Mouse (Mus musculus): ENCODE results near the gene Harbi1. TPM values are rescaled to one million over a fixed set of nuclear protein-coding genes. Genes with fewer than 3 reads are reported as not detected.

Gene Harbi1
- 3.3 and 3.4 TPM in 2 replicates for polyA plus RNA-seq (2012; rRNA removed)

DNA sequence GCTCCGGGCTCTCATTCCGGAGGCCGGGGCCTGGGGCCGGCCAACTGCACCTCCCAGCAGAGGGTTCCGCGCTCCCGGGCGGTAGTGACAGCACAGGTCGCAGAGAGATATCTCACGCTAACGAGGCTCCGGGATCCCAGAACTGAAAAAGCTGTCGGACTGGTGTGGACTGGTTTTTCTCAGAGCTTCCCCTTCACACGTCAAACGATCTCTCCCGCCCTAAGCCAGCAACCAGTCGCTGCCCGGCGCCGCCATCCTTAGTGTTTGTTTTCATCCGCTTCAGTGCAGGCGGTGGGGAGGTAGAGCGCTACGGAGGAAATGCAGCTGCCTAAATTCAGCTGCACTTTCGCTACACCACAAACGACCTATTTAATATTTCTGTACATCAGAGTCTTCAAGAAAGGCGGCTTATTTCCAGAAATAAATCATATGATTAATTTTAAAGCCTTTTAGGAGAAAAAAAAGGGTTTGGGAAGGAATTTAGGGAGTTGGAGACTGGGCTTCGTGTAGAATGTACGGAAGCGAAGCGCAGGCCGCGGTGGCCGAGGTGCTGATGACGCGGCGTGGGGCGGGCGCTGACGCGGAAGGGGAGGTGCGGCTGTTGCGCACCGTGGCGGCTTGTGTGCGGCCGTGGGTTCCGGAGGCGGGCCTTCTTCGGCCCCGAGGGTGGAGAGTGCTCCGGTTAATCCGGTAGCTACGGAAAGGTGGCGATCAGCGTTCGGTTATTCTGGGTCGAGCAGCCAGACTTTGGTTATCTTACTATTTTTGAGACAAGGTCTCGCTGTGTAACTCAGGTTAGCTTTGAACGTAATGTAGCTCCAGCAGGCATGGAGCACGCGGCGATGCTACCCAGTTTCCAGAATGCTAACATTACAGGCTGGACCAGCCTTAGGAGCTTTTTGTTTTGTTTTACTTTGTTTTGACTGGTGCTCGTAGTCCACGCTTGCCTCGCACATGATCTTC, at the start of gene Harbi1, which contains the start of gene Atg13:
Gene Harbi1, plus strand, starts transcription at position 581 of the 963 bp plus-strand sequence.
Gene Atg13, minus strand, starts transcription at position 305 of the 963 bp plus-strand sequence.
- under 1% methylated on average over 64 of the region's 66 CpGs for WGBS
- DNase-seq (ENCODE audit: low read depth, low spot score), result peak; percentile 64

DNA sequence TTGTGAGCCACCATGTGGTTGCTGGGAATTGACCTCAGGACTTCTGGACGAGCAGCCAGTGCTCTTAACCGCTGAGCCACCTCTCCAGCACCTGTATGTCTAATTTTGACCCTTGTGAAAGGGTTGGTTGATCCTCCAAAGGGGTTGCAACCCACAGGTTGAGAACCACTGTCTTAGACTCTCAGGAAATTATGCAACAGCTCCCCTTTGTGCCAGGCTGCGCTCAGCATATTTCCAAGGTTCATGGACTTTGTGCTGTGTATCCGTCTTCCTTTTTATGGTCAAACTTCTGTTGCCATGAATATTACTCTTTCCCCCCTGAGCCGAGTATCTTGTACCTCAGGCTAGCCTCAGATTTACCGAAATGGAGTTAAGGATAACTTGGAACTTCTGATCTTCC, 49.7 kb upstream of the Harbi1 start:
- DNase-seq (ENCODE audit: low read depth, low spot score), result no peak
- 84% methylated on average over 6 of the region's 6 CpGs for WGBS

DNA sequence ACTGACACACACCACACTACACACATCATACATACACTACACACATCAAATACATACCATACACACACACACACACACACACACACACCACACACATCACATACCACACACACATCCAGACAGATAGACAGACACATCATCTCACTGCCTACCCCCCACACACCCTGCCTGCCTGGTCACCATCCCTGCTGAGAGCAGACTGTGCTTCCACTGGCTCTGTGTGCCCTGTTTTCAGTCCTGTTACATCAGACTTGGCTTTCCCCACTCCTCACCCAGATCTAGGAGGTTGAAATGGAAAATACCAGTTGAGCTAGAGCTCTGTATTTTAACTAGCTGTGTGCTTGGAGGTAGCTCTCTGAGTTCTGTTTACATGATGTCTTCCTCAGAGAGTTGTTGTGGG, 45.9 kb upstream of the Harbi1 start:
- DNase-seq (ENCODE audit: low read depth, low spot score), result no peak

DNA sequence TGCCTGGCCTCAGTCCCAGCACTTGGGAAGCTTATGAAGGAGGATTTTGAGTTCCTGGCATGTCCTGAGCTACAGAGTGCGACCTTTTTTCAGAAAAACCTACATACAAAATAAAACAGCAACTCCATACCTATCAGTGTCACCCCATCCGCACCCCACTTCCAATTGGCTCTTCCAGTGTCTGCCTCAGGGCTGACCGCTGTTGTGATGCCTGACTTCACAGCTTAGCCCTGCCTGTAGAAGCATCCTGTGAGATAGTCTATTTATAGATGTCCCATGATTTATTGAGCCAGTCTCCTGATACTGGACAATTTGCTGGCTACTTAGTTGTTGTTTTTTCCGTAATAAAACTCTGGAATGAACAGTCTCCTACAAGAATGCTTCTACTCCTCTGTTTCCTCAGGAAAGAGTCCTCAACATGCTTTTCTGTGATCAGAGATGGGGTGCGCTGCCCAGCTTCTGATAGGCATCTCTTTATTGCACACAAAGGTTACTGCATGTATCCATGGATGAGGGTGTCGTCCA, 44.2 kb upstream of the Harbi1 start:
- 81% methylated on average over 6 of the region's 6 CpGs for WGBS
- DNase-seq (ENCODE audit: low read depth, low spot score), result no peak

DNA sequence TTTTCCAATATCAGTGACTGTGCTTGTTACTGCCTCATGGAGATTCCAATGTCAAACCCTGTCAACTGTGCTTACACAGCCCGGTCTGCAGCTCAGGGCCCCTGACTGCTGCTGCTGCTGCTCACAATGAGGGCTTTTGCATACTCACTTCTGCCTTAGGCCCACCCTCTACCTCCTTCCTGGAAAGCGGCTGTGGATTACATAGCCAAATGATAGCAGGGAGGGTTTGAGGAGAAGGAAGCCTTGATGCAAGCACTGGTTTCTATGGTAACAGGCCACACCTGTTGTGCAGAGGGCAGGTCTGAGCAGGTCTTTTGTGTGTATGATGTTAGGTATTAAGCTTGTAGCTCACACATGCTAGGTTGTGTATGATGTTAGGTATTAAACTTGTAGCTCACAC, 42.9 kb upstream of the Harbi1 start:
- DNase-seq (ENCODE audit: low read depth, low spot score), result no peak
- WGBS, result 62% methylated on average over 2 of the region's 2 CpGs

DNA sequence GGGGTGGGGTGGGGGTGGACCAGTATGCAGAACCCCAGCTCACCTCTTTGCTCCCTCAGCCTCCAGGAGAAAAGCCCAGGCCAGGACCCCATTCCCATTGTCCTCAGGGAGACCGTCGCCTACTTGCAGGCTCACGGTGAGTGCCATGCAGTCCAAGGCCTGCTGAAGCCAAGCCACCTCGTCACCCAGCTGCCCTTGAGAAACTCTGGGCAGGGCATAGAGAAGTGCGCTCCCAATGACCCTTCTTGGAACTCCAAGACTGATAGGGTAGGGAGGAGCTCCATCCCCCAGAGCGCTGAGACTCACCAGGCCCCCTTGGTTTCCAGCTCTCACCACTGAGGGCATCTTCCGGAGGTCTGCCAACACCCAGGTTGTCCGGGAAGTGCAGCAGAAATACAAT, 41.3 kb upstream of the Harbi1 start:
- no peak for DNase-seq (ENCODE audit: low read depth, low spot score)
- 93% methylated on average over 8 of the region's 8 CpGs for WGBS

DNA sequence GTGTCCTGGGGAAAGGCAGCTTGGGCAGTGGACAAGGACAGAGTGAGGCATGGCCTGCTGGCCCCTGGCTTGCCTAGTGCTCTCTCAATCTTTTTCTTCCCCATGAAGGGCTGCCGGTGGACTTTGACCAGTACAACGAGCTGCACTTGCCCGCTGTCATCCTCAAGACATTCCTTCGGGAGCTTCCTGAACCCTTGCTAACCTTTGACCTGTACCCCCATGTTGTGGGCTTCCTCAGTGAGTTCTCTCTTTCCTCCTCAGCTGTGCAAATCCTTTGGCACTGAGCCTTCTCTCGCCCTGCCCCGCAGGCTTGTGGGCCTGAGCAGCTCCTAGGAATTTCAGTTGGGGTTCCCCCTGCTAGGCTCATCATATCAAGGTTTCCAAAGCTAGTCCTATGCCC, 40.6 kb upstream of the Harbi1 start:
- DNase-seq (ENCODE audit: low read depth, low spot score), result no peak
- WGBS, result 69% methylated on average over 6 of the region's 6 CpGs

DNA sequence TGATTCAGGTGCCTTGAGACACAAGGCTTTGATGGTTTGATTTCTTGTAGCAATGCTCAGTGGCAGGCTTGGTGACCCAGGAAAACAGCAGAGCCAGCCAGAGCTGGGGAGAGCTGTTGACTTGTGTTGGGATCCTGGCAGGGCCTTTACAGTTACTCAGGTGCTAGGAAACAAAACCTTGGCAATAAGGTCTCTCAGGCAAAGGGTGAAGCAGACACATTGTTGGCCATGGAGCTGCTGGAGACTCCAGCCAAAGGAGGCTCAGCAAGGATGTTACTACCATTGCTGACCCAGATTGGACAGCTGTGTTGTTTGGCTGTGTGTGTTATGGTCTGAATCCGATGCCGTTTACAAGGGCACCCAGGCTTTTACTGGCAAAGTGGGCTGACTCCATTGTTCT, 37.1 kb upstream of the Harbi1 start:
- WGBS, result 76% methylated on average over 2 of the region's 2 CpGs
- DNase-seq (ENCODE audit: low read depth, low spot score), result no peak

DNA sequence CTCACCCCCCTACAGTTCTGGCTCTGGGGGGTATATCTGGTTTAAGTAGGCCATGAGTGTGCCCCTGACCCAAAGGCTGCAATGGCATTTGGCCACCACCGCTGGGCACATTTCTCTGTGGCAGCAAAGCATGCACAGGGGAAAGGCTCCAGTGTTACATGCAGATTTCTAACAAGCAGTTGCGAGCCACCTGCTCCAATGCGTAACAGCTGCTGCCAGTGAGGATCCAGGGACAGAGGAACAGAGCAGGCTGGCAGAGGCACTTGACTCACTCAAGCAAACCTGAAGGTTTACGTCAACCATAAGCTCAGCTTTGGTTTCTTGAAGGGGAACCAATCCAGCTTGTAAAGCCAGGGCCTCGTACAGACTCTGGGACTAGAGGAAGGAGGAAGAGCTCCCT, 35.8 kb upstream of the Harbi1 start:
- WGBS, result 94% methylated on average over 5 of the region's 5 CpGs
- no peak for DNase-seq (ENCODE audit: low read depth, low spot score)

DNA sequence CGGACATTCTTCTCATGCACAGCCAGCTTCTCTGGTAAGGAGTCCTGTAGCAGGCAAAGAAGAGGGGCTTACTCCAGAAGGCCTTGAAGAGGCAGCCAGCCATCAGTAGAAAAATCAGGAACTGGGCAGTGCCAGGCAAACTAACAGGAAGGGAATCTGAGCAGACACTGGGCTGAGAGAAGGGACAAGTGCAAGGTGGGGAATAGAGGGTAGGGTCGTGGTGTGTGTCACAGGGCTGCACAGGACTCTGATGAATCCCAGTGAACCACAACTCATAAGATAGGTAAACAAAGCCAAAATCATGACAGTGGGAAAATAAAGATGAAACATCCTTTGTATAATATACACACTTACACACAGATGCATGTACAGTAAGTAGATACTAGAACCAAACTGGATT, 34.2 kb upstream of the Harbi1 start:
- no peak for DNase-seq (ENCODE audit: low read depth, low spot score)
- WGBS, result 68% methylated on average over 2 of the region's 2 CpGs

DNA sequence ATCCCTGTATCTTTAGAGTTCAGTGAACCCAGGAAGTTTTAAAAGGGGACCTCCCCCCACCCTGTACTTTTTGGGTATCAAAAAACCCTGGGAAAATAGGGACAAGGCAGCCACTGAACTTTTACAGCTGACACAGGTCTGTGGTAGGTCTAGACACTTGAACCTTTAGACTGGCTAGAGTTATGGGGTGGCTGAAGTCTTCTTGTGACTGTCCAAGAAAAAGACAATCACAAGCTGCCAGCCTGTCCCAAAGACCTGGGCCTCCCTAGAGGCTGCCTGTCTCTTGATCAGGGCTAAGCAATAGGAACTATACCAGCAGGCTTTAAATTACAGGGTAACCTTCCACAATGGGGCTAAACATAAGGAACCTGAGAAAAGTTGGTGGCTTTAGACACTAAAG, 33.7 kb upstream of the Harbi1 start:
- no peak for DNase-seq (ENCODE audit: low read depth, low spot score)

DNA sequence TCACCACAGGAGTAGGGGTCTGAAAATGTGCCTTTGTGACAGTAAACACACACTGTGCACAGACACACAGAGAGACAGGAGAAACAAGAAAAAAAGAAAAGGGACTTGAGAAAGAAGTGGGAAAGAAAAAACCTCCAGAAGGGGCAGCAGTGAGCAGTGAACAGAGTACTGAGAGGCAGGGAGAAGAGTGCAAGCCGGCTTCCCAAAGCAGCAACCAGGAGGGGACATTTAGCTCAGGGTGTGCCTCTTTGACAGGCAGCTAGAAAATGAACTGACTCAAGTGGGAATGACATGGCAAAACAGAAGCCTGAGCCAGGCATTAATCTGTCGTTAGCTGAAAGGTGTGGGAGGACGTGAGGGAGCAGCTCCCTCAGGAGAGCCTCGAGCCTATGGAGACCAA, 27.8 kb upstream of the Harbi1 start:
- no peak for DNase-seq (ENCODE audit: low read depth, low spot score)
- 61% methylated on average over 4 of the region's 4 CpGs for WGBS

DNA sequence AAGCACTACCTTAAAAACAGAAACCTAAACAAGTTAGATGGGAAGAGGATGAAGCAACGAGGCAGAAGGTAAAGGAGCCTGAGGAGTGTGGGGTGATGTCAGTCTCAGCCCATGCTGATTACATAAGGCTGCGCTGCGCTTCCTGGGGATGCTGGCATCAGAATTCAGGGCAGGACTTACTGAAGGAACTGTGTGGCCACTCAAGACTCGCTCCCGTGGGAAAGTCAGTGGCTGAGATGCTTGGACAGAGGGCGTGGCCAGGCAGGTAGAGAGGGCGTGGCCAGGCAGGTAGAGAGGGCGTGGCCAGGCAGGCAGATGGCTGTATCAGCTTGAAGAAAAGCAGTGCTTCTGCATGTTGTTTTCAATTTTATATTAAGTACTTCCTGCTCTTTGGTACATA, 26.7 kb upstream of the Harbi1 start:
- WGBS, result 56% methylated on average over 8 of the region's 8 CpGs
- no peak for DNase-seq (ENCODE audit: low read depth, low spot score)

DNA sequence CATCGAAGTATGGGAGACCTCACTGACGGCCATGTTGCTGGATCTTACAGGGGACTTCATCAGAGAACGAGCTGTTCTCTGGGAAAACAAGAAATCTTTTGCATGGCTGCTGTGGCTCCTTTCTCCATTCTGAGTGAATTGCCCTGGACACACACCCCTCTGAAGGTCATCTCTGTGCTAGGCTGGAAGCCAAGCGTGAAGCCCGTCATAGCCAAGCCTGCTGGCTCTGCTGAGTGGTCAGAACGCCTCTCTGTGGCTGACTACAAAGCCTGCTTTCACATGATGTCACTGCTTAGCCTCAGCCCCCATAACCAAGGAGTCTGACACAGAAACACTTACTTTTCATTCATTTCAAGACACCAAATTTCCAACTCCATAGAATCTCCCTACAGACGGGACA, 21.2 kb upstream of the Harbi1 start:
- WGBS, result 81% methylated on average over 7 of the region's 7 CpGs
- no peak for DNase-seq (ENCODE audit: low read depth, low spot score)

DNA sequence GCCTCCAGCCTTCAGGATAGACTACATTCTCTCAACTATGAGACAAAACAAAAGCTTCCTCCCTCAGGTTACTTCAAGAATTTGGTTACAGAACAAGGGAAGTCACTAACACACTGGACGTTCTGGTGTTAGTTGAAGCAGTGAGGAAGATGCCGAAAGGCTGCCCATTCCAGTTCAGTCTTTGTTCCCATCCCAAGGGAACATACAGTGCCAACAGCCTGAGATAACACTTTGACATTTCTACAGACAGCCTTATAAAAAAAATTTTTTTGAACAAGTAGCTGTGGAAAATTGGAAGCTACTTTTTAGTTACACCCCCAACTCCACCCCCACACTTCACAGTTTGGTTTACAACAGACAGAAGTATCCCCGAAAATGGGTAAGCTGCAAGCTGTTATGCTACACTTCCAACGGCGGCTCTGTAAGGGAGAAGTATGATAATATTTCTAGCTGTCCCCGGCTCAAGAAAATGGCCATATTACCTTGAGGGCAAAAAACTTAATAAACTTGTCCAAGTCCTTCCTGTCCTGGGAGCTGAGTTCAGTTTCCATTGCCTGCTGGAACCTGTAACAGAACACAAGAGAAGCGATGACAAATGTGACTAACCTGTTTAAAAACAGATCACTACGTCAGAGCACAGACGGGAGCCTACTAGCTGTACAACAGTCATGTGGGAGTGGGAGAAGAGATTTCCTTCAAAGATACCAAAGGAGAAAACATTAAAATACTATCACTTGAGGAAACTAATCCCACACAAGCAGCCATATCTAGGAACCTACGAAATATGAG, 15.0 kb upstream of the Harbi1 start:
- DNase-seq (ENCODE audit: low read depth, low spot score), result no peak
- 90% methylated on average over 10 of the region's 10 CpGs for WGBS

DNA sequence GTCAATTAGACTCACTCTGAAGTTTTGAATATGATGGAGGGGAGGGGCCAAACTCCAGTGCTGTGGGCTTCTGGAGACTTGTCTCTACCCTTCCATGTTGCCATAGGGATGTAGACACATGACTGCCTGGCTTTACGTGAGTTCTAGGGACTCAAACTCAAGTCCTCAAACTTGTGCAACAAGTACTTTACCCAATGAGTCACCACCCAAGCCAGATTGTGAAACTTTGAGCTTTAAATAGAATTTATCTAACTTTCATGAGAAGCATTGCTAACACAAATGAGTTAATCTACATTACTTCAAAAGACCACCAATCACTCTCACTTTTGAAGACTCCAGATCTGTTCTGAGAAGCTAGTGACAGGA, 14.4 kb upstream of the Harbi1 start:
- WGBS, result 68% methylated on average over 1 of the region's 1 CpGs
- DNase-seq (ENCODE audit: low read depth, low spot score), result no peak

DNA sequence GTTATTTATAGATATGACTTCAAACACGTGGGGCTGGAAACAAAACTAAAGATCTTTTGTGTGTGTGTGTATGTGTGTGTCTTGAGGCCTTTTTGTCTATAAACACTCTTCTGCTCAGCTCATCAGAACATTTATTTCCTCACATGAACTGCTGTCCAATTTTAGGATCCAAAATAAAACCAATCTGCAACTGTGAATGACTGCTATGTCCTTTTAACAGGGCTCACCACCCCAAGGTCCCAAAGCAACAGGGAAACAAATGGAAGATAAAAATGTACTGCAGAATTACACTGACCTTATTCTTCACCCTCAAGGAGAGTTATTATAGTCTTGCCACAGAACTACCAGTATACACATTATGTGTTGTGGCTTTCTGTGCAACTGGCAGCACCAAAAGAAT, 11.4 kb upstream of the Harbi1 start:
- 66% methylated on average over 1 of the region's 1 CpGs for WGBS
- DNase-seq (ENCODE audit: low read depth, low spot score), result no peak

DNA sequence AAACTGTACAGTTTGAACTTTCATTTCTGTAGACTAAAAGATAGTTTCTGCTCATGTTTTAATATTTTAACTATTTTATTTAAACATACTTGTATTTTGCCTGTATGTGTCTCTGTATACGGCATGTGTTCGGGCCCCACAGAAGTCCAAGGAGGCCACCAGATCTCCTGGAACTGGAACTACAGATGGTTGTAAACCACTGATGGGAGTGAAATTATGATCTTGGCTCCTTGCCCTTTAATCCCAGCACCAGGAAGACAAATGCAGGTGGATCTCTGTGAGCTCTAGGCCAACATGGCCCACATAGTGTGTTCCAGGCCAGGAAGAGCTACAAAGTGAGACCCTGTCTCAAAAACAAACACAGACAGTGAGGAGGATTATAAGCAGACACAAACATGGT, 9.3 kb upstream of the Harbi1 start:
- 58% methylated on average over 2 of the region's 2 CpGs for WGBS
- no peak for DNase-seq (ENCODE audit: low read depth, low spot score)

DNA sequence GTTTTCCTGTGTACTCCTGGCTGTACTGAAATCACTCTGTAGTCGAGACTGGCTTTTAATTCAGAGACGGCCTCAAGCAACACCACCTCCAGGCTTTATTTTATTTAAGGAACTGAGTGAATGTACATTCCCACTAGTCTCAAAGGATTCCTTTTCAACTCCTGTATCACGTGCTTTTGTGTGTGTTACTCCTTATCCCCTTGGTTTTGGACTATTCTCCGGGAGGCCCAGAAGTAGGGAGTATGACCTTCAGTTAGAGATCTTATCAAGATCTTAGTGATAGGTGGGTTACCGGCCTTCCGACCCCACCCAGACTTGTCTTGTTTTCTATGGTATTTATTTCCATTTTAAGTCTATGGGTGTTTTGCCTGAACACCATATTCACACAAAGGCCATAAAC, 4.9 kb upstream of the Harbi1 start:
- WGBS, result 63% methylated on average over 6 of the region's 6 CpGs
- no peak for DNase-seq (ENCODE audit: low read depth, low spot score)

DNA sequence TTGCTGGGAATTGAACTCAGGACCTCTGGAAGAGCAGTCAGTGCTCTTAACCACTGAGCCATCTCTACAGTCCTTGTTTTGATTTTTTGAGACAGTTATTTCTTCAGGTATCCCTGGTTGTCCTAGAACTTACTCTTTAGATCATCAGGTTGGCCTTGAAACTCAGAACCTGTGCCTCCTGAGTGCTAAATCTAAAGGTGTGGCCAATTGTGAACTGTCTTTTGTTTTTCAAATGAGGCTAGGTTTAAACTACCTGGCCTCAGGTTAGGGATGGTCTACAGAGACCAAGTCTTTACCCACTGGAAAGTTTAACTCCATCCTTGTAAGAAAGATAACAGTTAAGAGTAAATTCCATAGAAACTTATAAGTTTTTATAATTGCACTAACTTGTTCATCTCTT, 4.2 kb upstream of the Harbi1 start:
- no peak for DNase-seq (ENCODE audit: low read depth, low spot score)

DNA sequence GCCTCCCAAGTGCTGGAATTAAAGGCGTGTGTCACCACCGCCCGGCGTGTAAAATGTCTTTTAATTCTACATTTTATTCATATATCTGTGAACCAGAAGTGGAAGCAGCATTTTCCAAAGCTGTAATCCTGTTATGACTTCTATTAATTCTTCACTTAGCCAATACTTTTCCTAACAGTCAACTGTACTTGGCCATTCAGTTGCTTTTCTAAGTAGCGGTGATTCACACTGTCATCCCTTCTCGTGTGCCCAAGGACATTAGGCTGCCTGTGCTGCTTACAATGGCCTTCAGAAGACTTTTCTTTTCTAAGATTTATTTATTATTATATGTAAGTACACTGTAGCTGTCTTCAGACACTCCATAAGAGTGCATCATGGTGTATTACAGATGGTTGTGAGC, 2.3 kb upstream of the Harbi1 start:
- no peak for DNase-seq (ENCODE audit: low read depth, low spot score)
- WGBS, result 91% methylated on average over 6 of the region's 6 CpGs
